Mouse (Mus musculus): ENCODE measurements around the gene Pla2g5. TPM values are rescaled to one million over a fixed set of nuclear protein-coding genes. Genes with fewer than 3 reads are reported as not detected.
A peak's percentile ranks its signal among the peaks of the same experiment; 100 is the strongest.

The Pla2g5 gene
- polyA plus RNA-seq, 1 experiment from 2014 or later: 0.34 TPM

DNA sequence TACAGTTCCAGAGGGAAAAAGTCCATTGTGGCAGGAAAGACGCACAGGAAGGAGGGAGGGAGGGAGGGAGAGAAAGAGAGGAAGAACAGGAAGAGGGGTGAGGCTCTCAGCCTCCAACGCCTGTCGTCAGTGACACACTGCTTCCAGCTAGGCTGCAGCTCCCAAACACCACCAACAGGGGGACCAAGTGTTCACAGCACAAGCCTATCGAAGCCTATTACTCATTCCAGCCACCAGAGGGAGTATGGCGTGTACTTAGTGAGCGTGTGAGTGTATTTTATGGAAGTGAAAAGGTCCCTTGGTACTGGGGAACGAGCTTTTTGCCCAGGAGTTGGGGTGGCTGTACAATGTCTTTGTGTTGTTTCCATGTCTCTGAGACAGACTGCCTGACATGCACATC lies 6.8 kb downstream of the Pla2g5 start:
- H3K9ac ChIP-seq (ENCODE audit: low read length): no peak overlapping the region
- DNase-seq (ENCODE audit: low spot score): peak; percentile 82
- H3K4me2 ChIP-seq (replicated peaks; ENCODE audit: low read depth): no peak overlapping the region
- ATAC-seq (ENCODE audit: low FRiP score, low TSS enrichment): peak; percentile 19; the same call in 1 of the 2 replicates
- no peak overlapping the region for H3K27ac ChIP-seq (replicated peaks)
- no peaks in the 10 kb centered on the region for H3K9me3 ChIP-seq (ENCODE audit: control insufficient read depth, low read length)
- no peaks in the 10 kb centered on the region for H3K36me3 ChIP-seq (ENCODE audit: control insufficient read depth, insufficient read depth, low read length)
- TF ChIP-seq CTCF (IDR thresholded peaks at IDR 0.05; ENCODE audit: low read depth): peak; percentile 99
- no peak for TF ChIP-seq EP300 (optimal IDR thresholded peaks at IDR 0.05)
- WGBS: 22% methylated on average over 7 of the region's 7 CpGs
- no peaks in the 10 kb centered on the region for H3K4me1 ChIP-seq (replicated peaks; ENCODE audit: control insufficient read depth, insufficient read depth)
- H3K4me3 ChIP-seq (ENCODE audit: low read depth, low read length): no peak overlapping the region
- H3K27me3 ChIP-seq (ENCODE audit: control insufficient read depth, insufficient read depth, low read length): no peaks in the 10 kb centered on the region

DNA sequence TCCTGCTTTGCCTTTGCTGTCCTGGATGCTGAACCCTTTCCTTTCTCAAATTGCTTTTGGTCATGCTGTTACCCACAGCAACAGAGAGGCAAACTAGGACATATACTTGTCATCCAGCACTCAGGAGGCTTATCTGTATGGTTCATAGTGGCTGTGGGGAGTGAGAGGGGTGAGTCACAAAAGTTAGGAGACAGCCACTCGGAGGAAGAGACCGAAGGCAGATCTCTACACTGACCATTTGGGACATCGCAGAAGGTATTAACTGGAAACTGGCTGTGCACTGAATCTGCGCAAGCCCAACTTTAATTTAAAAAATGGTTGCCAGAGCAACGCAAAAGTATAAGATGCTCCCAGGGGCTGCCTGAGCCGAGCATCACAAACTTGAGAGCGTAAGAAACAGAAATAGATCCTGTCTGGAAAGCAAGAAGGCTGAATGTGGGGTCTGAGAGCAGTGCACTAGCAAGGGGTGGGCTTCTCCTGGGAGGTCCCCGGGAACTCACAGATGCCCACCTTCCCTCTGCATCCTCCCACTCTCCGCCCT lies 8.1 kb downstream of the Pla2g5 start:
- no peak for TF ChIP-seq EP300 (optimal IDR thresholded peaks at IDR 0.05)
- TF ChIP-seq CTCF (IDR thresholded peaks at IDR 0.05; ENCODE audit: low read depth): no peak
- WGBS: 85% methylated on average over 9 of the region's 9 CpGs
- H3K9ac ChIP-seq (ENCODE audit: low read length): no peak overlapping the region
- H3K4me1 ChIP-seq (replicated peaks; ENCODE audit: control insufficient read depth, insufficient read depth): no peaks in the 10 kb centered on the region
- H3K4me2 ChIP-seq (replicated peaks; ENCODE audit: low read depth): no peak overlapping the region
- H3K36me3 ChIP-seq (ENCODE audit: control insufficient read depth, insufficient read depth, low read length): no peaks in the 10 kb centered on the region
- no peaks in the 10 kb centered on the region for H3K9me3 ChIP-seq (ENCODE audit: control insufficient read depth, low read length)
- no peak for ATAC-seq (ENCODE audit: low FRiP score, low TSS enrichment)
- H3K4me3 ChIP-seq (ENCODE audit: low read depth, low read length): no peak overlapping the region
- DNase-seq (ENCODE audit: low spot score): no peak
- H3K27ac ChIP-seq (replicated peaks): no peak overlapping the region
- H3K27me3 ChIP-seq (ENCODE audit: control insufficient read depth, insufficient read depth, low read length): no peaks in the 10 kb centered on the region

- WGBS: 55% methylated on average over 6 of the region's 6 CpGs
- ATAC-seq (ENCODE audit: low FRiP score, low TSS enrichment): no peak
- H3K9ac ChIP-seq (ENCODE audit: low read length): no peak overlapping the region
- no peaks in the 10 kb centered on the region for H3K4me1 ChIP-seq (replicated peaks; ENCODE audit: control insufficient read depth, insufficient read depth)
- H3K27me3 ChIP-seq (ENCODE audit: control insufficient read depth, insufficient read depth, low read length): no peaks in the 10 kb centered on the region
- no peak overlapping the region for H3K4me2 ChIP-seq (replicated peaks; ENCODE audit: low read depth)
- DNase-seq (ENCODE audit: low spot score): no peak
- H3K4me3 ChIP-seq (ENCODE audit: low read depth, low read length): no peak overlapping the region
- H3K36me3 ChIP-seq (ENCODE audit: control insufficient read depth, insufficient read depth, low read length): no peaks in the 10 kb centered on the region
- TF ChIP-seq CTCF (IDR thresholded peaks at IDR 0.05; ENCODE audit: low read depth) (no peak), EP300 (optimal IDR thresholded peaks at IDR 0.05) (no peak)
- no peak overlapping the region for H3K27ac ChIP-seq (replicated peaks)
- no peaks in the 10 kb centered on the region for H3K9me3 ChIP-seq (ENCODE audit: control insufficient read depth, low read length)
Observed at GRCm38 (mm10) chr4:138852961-138853360, 10.3 kb downstream of the Pla2g5 start.

DNA sequence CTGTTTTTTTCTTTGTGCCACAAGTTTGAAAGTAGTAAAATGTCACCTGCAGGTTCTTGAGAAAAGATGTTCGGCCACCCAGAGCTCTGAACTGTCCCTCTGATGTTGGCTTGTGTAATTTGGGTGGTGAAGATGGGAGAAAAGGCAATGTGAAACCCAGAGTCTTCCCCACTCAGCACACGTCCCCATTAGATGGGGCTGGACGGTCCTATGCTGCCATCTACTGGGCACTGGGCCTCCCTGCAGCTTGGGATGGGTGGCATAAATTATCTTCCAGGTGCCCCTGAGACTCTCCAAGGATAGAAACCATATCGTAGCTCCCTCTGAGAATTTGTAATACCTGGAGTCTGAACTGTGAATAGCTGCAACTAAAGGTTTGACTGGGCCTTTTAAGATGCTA lies 11.8 kb downstream of the Pla2g5 start:
- Histone ChIP-seq H3K4me3 (ENCODE audit: low read depth, low read length) (no peak overlapping the region), H3K9me3 (ENCODE audit: control insufficient read depth, low read length) (no peaks in the 10 kb centered on the region), H3K4me2 (replicated peaks; ENCODE audit: low read depth) (no peak overlapping the region), H3K36me3 (ENCODE audit: control insufficient read depth, insufficient read depth, low read length) (no peaks in the 10 kb centered on the region), H3K27ac (replicated peaks) (no peak overlapping the region), H3K9ac (ENCODE audit: low read length) (no peak overlapping the region), H3K27me3 (ENCODE audit: control insufficient read depth, insufficient read depth, low read length) (no peaks in the 10 kb centered on the region), H3K4me1 (replicated peaks; ENCODE audit: control insufficient read depth, insufficient read depth) (no peaks in the 10 kb centered on the region)
- WGBS: 5% methylated on average over 4 of the region's 4 CpGs
- ATAC-seq (ENCODE audit: low FRiP score, low TSS enrichment): 0 out of 2 replicates have a peak, but pooled peaks have one; percentile 34
- TF ChIP-seq CTCF (IDR thresholded peaks at IDR 0.05; ENCODE audit: low read depth) (peak; percentile 100), EP300 (optimal IDR thresholded peaks at IDR 0.05) (no peak)
- peak; percentile 74 for DNase-seq (ENCODE audit: low spot score)

DNA sequence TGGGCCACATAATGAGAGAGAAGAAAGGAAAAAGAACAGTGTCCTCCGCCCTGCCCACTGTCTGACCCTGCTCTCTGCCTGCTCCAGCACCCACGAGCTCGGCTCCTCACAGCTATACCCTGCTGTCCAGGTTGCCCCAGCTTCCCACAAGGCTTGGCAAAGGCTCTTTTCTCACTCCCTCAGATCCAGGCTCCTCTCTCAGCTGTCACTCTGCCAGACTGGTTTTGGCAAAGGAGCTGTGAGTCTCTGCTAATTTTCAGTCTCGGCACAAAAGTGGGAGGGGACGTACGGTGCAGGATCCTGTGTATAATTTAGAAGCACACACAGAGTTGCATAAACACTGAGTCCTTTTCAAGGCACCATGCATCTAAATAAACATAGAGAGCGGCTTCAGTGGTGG lies 21.9 kb downstream of the Pla2g5 start:
- Histone ChIP-seq H3K4me1 (replicated peaks; ENCODE audit: control insufficient read depth, insufficient read depth) (no peaks in the 10 kb centered on the region), H3K27ac (replicated peaks) (peak overlapping the region; percentile 35; the same call in 1 of the 2 replicates), H3K9ac (ENCODE audit: low read length) (no peak overlapping the region), H3K27me3 (ENCODE audit: control insufficient read depth, insufficient read depth, low read length) (no peaks in the 10 kb centered on the region), H3K4me2 (replicated peaks; ENCODE audit: low read depth) (no peak overlapping the region), H3K9me3 (ENCODE audit: control insufficient read depth, low read length) (no peaks in the 10 kb centered on the region; the same call in 1 of the 2 replicates), H3K4me3 (ENCODE audit: low read depth, low read length) (no peak overlapping the region), H3K36me3 (ENCODE audit: control insufficient read depth, insufficient read depth, low read length) (no peaks in the 10 kb centered on the region)
- 64% methylated on average over 7 of the region's 7 CpGs for WGBS
- peak; percentile 62 for ATAC-seq (ENCODE audit: low FRiP score, low TSS enrichment)
- no peak for TF ChIP-seq CTCF (IDR thresholded peaks at IDR 0.05; ENCODE audit: low read depth)
- TF ChIP-seq EP300 (optimal IDR thresholded peaks at IDR 0.05): no peak
- DNase-seq (ENCODE audit: low spot score): no peak

- Histone ChIP-seq H3K9ac (ENCODE audit: low read length) (no peak overlapping the region), H3K27ac (replicated peaks) (no peak overlapping the region), H3K4me2 (replicated peaks; ENCODE audit: low read depth) (no peak overlapping the region), H3K36me3 (ENCODE audit: control insufficient read depth, insufficient read depth, low read length) (no peaks in the 10 kb centered on the region), H3K9me3 (ENCODE audit: control insufficient read depth, low read length) (no peaks in the 10 kb centered on the region; the same call in 1 of the 2 replicates), H3K4me1 (replicated peaks; ENCODE audit: control insufficient read depth, insufficient read depth) (no peaks in the 10 kb centered on the region), H3K4me3 (ENCODE audit: low read depth, low read length) (no peak overlapping the region), H3K27me3 (ENCODE audit: control insufficient read depth, insufficient read depth, low read length) (no peaks in the 10 kb centered on the region)
- WGBS: 81% methylated on average over 8 of the region's 8 CpGs
- no peak for ATAC-seq (ENCODE audit: low FRiP score, low TSS enrichment)
- DNase-seq (ENCODE audit: low spot score): no peak
- TF ChIP-seq CTCF (IDR thresholded peaks at IDR 0.05; ENCODE audit: low read depth) (no peak), EP300 (optimal IDR thresholded peaks at IDR 0.05) (no peak)
Observed at GRCm38 (mm10) chr4:138840726-138841125, 22.6 kb downstream of the Pla2g5 start.

All from stomach, postnatal 0 days (tissue).